Mouse (Mus musculus) spleen, adult 2 months (tissue): ENCODE measurements at regions not wholly inside any gene's neighbourhood (a gene's known extent, or its start where the extent isn't known, plus 50 kb on each side); places are given as distances from the start of the nearest gene placed in this dataset.

ENCODE experiments used
- CTCF ChIP-seq: fragments of 200-500 bp; IDR thresholded peaks from 2 replicates; pipeline ENCODE4 v1.5.1; 2011; ENCODE audit warnings: mild to moderate bottlenecking, inconsistent platforms; ENCODE audit not compliant: insufficient read depth, insufficient read length, insufficient replicate concordance; ENCODE audit errors: extremely low read depth
- POLR2A ChIP-seq: fragments of 200-500 bp; IDR thresholded peaks from 2 replicates; pipeline ENCODE4 v1.6.1; 2011; ENCODE audit warnings: low read depth, low read length, inconsistent platforms

DNA sequence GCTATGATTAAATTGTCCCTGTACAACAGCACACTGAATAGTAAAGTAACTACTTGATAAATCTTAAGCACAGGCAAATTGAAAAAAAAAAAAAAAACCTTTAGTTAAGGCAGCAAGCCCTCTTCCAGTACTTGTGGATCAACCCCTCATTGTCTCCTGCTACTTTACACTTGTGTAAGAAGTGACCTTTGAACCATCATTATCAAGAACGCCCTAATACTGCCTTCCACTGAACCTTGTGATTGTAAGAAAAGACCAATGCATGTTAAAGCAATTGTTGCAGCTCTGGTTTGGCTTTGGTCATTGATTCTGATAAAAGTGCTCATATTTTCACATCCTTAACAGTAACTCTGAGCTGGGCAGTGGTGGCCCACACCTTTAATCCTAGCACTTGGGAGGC, 2168.5 kb downstream of the Cntnap5b start:
- TF ChIP-seq CTCF (no peak), POLR2A (no peak)
